Mouse (Mus musculus) liver, embryonic 13.5 days (tissue): ENCODE results near the gene Dazap2. TPM values are rescaled to one million over a fixed set of nuclear protein-coding genes. Genes with fewer than 3 reads are reported as not detected.
A peak's percentile ranks its signal among the peaks of the same experiment; 100 is the strongest.

Experiments used
- ATAC-seq: fragments of 200-750 bp; cut with Nextera tagmentation; 2 replicates; pipeline ENCODE4 v1.8.0; 2017; ENCODE audit warnings: low read depth, mild to moderate bottlenecking, moderate number of reproducible peaks, moderate library complexity
- DNase-seq: peaks from one replicate; pipeline ENCODE4 v3.0.0; 2022
- H3K27ac ChIP-seq: fragments of 300-500 bp; sonication (generic); 2 replicates; pipeline ENCODE4 v1.5.1; 2015; ENCODE audit warnings: moderate library complexity, mild to moderate bottlenecking, inconsistent platforms
- H3K27me3 ChIP-seq: fragments of 300-500 bp; sonication (generic); 2 replicates; pipeline ENCODE4 v1.6.1; 2015; ENCODE audit warnings: mild to moderate bottlenecking, inconsistent platforms
- H3K36me3 ChIP-seq: fragments of 300-500 bp; sonication (generic); 2 replicates; pipeline ENCODE4 v1.6.1; 2015; ENCODE audit warnings: mild to moderate bottlenecking, inconsistent platforms
- H3K4me1 ChIP-seq: fragments of 300-500 bp; sonication (generic); replicated peaks from 2 replicates; pipeline ENCODE4 v1.6.1; 2015; ENCODE audit warnings: inconsistent platforms
- H3K4me2 ChIP-seq: fragments of 300-500 bp; sonication (generic); 2 replicates; pipeline ENCODE4 v1.6.1; 2015; ENCODE audit warnings: inconsistent platforms, mild to moderate bottlenecking, moderate library complexity
- H3K4me3 ChIP-seq: fragments of 300-500 bp; sonication (generic); replicated peaks from 2 replicates; pipeline ENCODE4 v1.5.1; 2015; ENCODE audit warnings: mild to moderate bottlenecking, inconsistent platforms
- H3K9ac ChIP-seq: fragments of 300-500 bp; sonication (generic); 2 replicates; pipeline ENCODE4 v1.6.1; 2015; ENCODE audit warnings: mild to moderate bottlenecking, inconsistent platforms
- H3K9me3 ChIP-seq: fragments of 300-500 bp; sonication (generic); replicated peaks from 2 replicates; pipeline ENCODE4 v1.6.1; 2016; ENCODE audit warnings: inconsistent platforms
- WGBS: fragments of 180-500 bp; shearing (Covaris S2); methylation state at CpG from one replicate; pipeline ENCODE4 v1.1.7; 2015; ENCODE audit not compliant: insufficient replicate concordance; 5-methylcytosine and 5-hydroxymethylcytosine counted together
- polyA plus RNA-seq: library from polyadenylated mRNA; unstranded; fragments of >200 nt; fragmentation: Nextera tagmentation; extraction: Ambion mirVana; gene quantifications from 2 replicates; pipeline ENCODE4 v1.2.1, GENCODE M21; 2015

Gene Dazap2
- polyA plus RNA-seq, 1 experiment from 2014 or later = 141 TPM

GRCm38 (mm10) chr15:100627774-100628370 lies 12.7 kb downstream of the Dazap2 start:
- no peaks in the 10 kb centered on the region for H3K36me3 ChIP-seq
- DNase-seq = no peak
- H3K4me3 ChIP-seq = no peak overlapping the region
- H3K9me3 ChIP-seq = no peaks in the 10 kb centered on the region
- 0 out of 2 replicates have a peak, but pooled peaks cover 6% of the 10 kb centered on the region for H3K27me3 ChIP-seq
- no peak overlapping the region for H3K9ac ChIP-seq
- ATAC-seq = no peak
- 32% methylated on average over 11 of the region's 11 CpGs for WGBS
- H3K4me2 ChIP-seq = no peak overlapping the region
- H3K4me1 ChIP-seq = peaks cover 51% of the 10 kb centered on the region
- H3K27ac ChIP-seq = no peak overlapping the region

- no peak overlapping the region for H3K4me3 ChIP-seq
- H3K9me3 ChIP-seq = no peaks in the 10 kb centered on the region
- WGBS = 42% methylated on average over 7 of the region's 7 CpGs
- H3K36me3 ChIP-seq = no peaks in the 10 kb centered on the region
- peaks cover 12% of the 10 kb centered on the region for H3K27me3 ChIP-seq
- peaks cover 50% of the 10 kb centered on the region for H3K4me1 ChIP-seq
- H3K9ac ChIP-seq = no peak overlapping the region
- DNase-seq = no peak
- no peak overlapping the region for H3K27ac ChIP-seq
- ATAC-seq = no peak
- no peak overlapping the region for H3K4me2 ChIP-seq
Observed at GRCm38 (mm10) chr15:100628797-100629196, 13.6 kb downstream of the Dazap2 start.

DNA sequence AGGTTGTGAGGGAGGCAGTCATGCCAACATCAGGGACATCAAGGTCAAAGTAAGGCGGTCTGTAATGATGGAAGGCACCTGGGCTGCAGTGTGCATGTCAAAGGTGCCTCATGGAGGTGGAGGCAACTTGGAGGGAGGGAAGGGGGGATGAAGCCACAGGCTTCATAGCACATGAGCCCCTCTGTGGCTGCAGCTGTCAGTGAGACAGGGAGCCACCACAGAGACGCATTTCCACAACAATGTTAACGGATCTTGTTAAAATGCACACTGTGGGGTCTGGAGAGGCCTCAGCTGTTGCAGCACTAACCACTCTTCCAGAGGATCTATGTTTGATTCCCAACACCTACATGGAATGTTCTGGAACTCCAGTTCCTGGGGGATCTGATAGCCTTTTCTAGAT lies 15.0 kb downstream of the Dazap2 start:
- 83% methylated on average over 3 of the region's 3 CpGs for WGBS
- H3K36me3 ChIP-seq = no peaks in the 10 kb centered on the region
- no peak overlapping the region for H3K9ac ChIP-seq
- no peaks in the 10 kb centered on the region for H3K9me3 ChIP-seq
- DNase-seq = no peak
- H3K27ac ChIP-seq = no peak overlapping the region
- H3K4me3 ChIP-seq = no peak overlapping the region
- H3K4me1 ChIP-seq = peaks cover 50% of the 10 kb centered on the region
- no peak overlapping the region for H3K4me2 ChIP-seq
- peaks cover 23% of the 10 kb centered on the region for H3K27me3 ChIP-seq
- no peak for ATAC-seq

- no peak overlapping the region for H3K9ac ChIP-seq
- H3K27me3 ChIP-seq = peaks cover 37% of the 10 kb centered on the region
- WGBS = 35% methylated on average over 12 of the region's 12 CpGs
- no peaks in the 10 kb centered on the region for H3K9me3 ChIP-seq
- no peak for DNase-seq
- peaks cover 61% of the 10 kb centered on the region for H3K4me1 ChIP-seq
- no peaks in the 10 kb centered on the region for H3K36me3 ChIP-seq
- no peak overlapping the region for H3K4me3 ChIP-seq
- no peak overlapping the region; the same call in 1 of the 2 replicates for H3K27ac ChIP-seq
- no peak overlapping the region for H3K4me2 ChIP-seq
- no peak for ATAC-seq
Observed at GRCm38 (mm10) chr15:100631454-100632170, 16.5 kb downstream of the Dazap2 start.

DNA sequence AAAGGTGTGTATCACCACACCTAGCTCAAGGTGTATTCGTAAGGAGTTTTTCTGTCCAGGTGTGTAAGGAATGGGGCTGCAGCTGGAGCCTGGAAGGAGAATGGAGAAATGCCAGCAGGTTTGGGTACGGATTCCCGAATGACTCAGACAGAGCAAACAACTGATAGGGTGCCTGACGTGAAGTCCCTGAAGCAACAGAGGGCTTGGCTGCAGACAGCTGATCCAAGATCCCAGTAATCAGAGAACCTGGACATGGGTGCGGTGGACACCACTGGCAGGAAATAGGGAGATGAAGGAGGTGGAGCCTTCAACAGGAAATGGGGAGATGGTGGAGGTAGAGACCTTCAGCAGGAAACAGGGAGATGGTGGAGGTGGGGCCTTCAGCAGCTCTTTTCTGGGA lies 17.2 kb downstream of the Dazap2 start:
- WGBS = 54% methylated on average over 5 of the region's 5 CpGs
- ATAC-seq (no peak), DNase-seq (no peak)
- Histone ChIP-seq H3K9ac (no peak overlapping the region), H3K4me2 (no peak overlapping the region), H3K4me1 (peaks cover 62% of the 10 kb centered on the region), H3K27ac (no peak overlapping the region), H3K27me3 (peaks cover 45% of the 10 kb centered on the region), H3K4me3 (no peak overlapping the region), H3K9me3 (no peaks in the 10 kb centered on the region), H3K36me3 (no peaks in the 10 kb centered on the region)

DNA sequence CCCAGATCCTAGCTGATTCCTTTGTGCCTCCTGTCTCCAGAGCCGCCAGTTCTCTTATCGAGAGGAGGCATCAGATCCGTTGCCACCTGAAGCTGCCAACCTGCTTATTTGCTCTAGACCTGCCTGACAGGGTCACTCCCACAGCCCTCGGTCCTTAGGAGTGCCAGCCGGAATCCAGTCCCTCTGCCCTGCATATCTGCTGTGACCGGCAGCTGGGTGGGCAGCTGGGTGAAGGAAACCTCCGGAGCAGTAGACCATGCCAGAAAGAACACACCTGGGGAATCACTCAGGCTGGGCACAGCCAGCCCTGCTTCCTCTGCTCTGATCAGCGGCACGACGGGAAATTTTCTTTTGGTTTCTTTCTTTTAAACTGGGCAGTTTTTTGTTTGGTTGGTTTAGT lies 18.2 kb downstream of the Dazap2 start:
- H3K9me3 ChIP-seq = no peaks in the 10 kb centered on the region
- no peak overlapping the region for H3K4me2 ChIP-seq
- no peak overlapping the region for H3K27ac ChIP-seq
- H3K4me1 ChIP-seq = peaks cover 53% of the 10 kb centered on the region
- 79% methylated on average over 10 of the region's 10 CpGs for WGBS
- DNase-seq (no peak), ATAC-seq (no peak)
- H3K27me3 ChIP-seq = peaks cover 55% of the 10 kb centered on the region
- H3K4me3 ChIP-seq = no peak overlapping the region
- no peak overlapping the region for H3K9ac ChIP-seq
- no peaks in the 10 kb centered on the region for H3K36me3 ChIP-seq

GRCm38 (mm10) chr15:100635239-100635638 lies 20.1 kb downstream of the Dazap2 start:
- Histone ChIP-seq H3K9me3 (no peaks in the 10 kb centered on the region), H3K9ac (no peak overlapping the region), H3K36me3 (no peaks in the 10 kb centered on the region), H3K27me3 (peaks cover 63% of the 10 kb centered on the region), H3K27ac (no peak overlapping the region), H3K4me2 (peak overlapping the region; percentile 76), H3K4me1 (peaks cover 49% of the 10 kb centered on the region), H3K4me3 (no peak overlapping the region)
- ATAC-seq = no peak
- 8% methylated on average over 9 of the region's 9 CpGs for WGBS
- no peak for DNase-seq

- 4% methylated on average over 38 of the region's 38 CpGs for WGBS
- Histone ChIP-seq H3K4me2 (peak overlapping the region; percentile 76), H3K4me3 (peak overlapping the region; percentile 62), H3K9me3 (no peaks in the 10 kb centered on the region), H3K27ac (no peak overlapping the region), H3K27me3 (peaks cover 61% of the 10 kb centered on the region), H3K9ac (peak overlapping the region; percentile 59), H3K4me1 (peaks cover 47% of the 10 kb centered on the region), H3K36me3 (no peaks in the 10 kb centered on the region)
- no peak for DNase-seq
- ATAC-seq = no peak
Observed at GRCm38 (mm10) chr15:100635851-100636645, 20.9 kb downstream of the Dazap2 start.

GRCm38 (mm10) chr15:100636700-100637501 lies 21.8 kb downstream of the Dazap2 start, which contains the start of gene Smagp:
Gene Smagp, minus strand, starts transcription at chr15:100636940.
- ATAC-seq = peak; percentile 47
- under 1% methylated on average over 75 of the region's 77 CpGs for WGBS
- Histone ChIP-seq H3K4me2 (peak within 1 kb of the TSS; percentile 76), H3K4me1 (peaks cover 38% of the 10 kb centered on the region), H3K4me3 (peak within 1 kb of the TSS; percentile 62), H3K9me3 (no peaks in the 10 kb centered on the region), H3K27ac (no peak within 1 kb of the TSS), H3K9ac (peak within 1 kb of the TSS; percentile 59), H3K36me3 (peaks cover 7% of the 10 kb centered on the region; the same call in 1 of the 2 replicates), H3K27me3 (peaks cover 60% of the 10 kb centered on the region)
- no peak for DNase-seq

DNA sequence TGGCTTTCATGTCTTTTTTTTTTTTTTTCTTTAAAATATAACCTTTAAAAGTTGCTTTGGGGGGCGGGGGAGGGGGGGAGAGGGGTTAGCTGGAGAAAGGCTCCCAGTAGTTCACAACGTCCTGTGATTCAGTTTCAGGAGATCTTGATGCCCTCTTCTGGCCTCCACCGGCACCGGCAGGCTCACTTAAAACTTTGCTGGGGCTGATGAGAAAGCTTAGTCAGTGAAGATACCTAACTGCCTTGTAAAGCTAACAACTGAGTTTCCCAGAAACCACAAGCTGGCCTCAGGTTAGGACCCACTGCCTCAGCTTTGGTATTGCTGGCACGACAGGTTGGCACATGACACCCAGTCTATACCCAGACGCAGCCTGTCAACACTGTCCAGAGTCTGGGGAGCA lies 22.5 kb downstream of the Dazap2 start:
- Histone ChIP-seq H3K9ac (no peak overlapping the region), H3K4me3 (no peak overlapping the region)
- no peak for ATAC-seq

More for the DNA sequence above, 22.5 kb downstream of the Dazap2 start:
- Histone ChIP-seq H3K27me3 (peaks cover 57% of the 10 kb centered on the region), H3K27ac (no peak overlapping the region), H3K36me3 (peaks cover 9% of the 10 kb centered on the region; the same call in 1 of the 2 replicates), H3K4me1 (peaks cover 31% of the 10 kb centered on the region), H3K9me3 (no peaks in the 10 kb centered on the region), H3K4me2 (peak overlapping the region; percentile 76)
- WGBS = 12% methylated on average over 6 of the region's 6 CpGs
- DNase-seq = no peak
